Mouse (Mus musculus) CD4-positive, CD25-positive, alpha-beta regulatory T cell, adult 2 months (primary cell): Measurements from ENCODE around the gene Dhx8.

Experiments
- DNase-seq: peaks from one replicate; pipeline ENCODE4 v3.0.0-alpha.2; 2012; ENCODE audit warnings: low read depth, low spot score

Gene Dhx8

GRCm38 (mm10) chr11:101798083-101798482, 65.4 kb downstream of the Dhx8 start:
- no peak for DNase-seq

- DNase-seq, result no peak
These were observed 68.7 kb downstream of the Dhx8 start for GRCm38 (mm10) chr11:101801386-101801785.

DNA sequence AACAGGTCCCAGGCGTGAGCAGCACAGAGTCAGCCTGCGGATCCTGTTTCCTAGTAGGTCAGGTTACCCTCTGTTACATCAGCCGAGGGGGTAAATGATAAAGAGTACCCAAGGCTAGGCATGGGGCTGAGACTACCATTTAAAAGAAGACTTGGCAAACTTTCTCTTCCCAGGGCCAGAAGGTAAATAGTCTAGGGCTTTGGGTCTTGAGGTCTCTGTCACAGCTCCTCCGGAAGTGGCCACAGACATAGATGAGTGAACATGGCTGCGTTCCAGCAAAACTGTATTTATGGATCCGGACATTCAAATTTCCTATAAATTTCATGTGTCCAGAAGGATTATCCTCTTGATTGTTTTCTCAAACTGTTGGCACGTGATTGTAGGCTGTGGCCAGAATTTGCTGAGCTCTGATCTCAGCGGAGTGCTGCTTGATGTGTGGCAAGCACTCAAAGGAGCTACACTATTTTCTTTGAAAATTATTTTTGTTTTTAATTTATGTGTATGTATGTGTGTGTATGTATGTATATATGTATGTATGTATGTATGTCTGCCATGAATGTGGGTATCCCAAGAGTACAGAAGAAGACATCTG, 72.5 kb downstream of the Dhx8 start:
- DNase-seq, result no peak

- DNase-seq, result no peak
These were observed 74.0 kb downstream of the Dhx8 start for GRCm38 (mm10) chr11:101806741-101807140.

DNA sequence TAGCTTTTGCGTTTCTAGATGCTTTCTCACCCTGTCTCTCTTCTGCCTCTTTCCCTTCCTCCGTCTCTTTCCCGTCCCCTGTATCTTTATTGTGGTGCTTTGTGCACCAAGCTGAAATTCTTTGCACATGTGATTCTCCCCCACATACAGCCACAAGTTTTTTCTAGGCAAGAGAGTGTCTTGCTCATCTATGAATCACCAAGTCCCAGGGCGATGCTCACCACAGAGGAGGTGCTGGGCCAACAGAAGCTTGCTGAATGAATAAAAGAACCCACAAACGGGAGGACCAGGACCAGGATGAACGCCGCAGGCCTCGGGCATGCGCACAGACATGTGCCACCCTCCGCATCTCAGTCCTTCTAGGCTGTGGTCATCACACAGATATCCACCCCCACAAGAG, 74.5 kb downstream of the Dhx8 start:
- DNase-seq, result no peak

DNA sequence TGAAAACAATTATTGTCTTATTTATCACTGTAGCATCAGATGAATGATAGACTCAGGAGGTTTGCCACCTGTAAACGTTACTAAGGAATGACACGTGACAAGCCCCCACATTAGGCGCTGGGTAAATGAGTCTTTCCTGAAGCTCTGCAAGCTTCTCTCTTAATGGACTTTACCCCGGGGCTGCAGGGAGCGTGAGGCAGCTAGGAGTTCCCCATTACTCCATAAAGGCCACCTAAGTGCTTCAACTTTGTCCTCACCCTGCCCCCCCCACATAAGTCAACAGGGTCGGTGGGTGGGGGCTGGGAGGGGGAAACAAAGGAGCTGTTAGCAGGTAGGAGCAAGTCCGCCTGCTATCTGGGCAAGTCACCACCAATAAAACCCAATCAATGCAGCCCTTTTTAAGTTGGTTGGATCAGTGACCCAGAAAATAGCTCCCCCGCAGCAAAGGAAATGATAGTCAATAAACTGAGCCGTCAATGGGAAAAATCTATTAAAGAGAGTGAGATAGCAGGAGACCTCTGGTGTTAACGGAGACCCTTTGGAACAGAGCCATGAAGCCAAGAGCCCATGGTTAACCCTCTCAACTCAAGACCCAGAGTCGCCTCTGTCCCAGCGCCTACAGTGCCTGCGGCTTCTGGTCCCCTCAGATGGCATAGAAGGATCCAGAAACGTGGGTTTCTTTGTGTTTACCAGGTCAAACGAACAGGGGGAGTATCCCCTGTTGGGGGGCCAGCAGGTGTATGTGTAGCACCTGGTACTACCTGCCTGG, 76.5 kb downstream of the Dhx8 start:
- no peak for DNase-seq

DNA sequence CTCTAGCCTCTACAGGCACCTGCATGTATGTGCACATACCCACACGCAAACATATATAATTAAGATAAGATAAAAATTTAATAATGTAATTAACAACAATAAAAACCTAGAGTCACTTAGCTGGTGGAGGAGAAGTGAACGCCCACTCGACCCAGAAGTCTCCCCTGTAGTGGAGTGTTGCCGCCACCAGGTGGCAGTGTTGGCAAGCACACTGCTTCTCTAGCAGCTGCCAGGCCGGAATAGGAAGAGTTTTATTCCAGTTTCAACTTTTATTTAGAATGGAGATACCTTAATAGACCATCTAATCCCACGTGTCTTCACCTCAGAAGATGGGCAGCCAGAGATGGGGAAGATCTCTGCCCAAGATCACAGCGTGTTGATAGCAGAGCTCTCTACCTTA, 80.5 kb downstream of the Dhx8 start:
- DNase-seq, result peak; percentile 81

DNA sequence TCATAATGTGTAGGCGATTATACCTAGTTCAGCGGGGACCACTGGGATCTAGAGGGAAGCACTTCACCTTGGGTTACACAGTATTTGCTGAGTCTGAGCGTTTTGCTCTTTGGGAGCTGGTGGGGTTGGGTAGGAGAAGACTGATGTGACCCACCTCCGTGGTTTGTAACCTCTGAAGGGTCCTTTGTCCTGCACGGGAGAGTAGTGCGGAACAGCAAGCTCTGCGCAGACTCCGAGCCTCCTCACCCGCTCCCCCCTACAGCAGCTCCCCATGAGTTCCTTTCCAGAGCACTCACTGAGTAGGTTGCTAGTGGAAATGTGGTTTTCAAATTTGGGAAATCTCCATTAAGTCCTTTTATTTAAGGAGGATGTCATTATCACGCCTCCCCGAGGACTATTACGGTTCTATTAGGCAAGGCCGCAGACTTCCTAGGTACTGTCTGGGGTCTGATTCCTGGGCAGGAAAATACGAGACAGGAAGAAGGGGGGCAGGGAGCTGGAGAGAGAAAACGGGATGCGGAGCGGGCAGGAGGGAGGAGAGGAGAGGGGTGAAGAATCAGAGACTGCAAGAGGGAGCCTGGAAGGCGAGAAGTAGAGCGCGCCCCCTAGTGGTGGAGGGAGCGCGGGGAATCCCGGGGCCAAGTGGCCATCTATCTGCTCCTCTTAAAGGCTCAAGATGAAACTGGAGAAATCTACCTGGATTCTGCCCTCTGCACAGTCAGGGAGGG, 81.8 kb downstream of the Dhx8 start:
- DNase-seq, result peak; percentile 73

- no peak for DNase-seq
These were observed 82.7 kb downstream of the Dhx8 start for GRCm38 (mm10) chr11:101815103-101816085.
